Mouse (Mus musculus) stomach, postnatal 0 days (tissue): ENCODE data around the gene Pax9.

ENCODE experiments used
- CTCF ChIP-seq: IDR thresholded peaks from 2 replicates; pipeline ENCODE4 v1.5.1; 2016; ENCODE audit warnings: antibody characterized with exemption, low read depth, mild to moderate bottlenecking, moderate library complexity
- EP300 ChIP-seq: optimal IDR thresholded peaks from 2 replicates; pipeline ENCODE3; 2016; ENCODE audit warnings: antibody characterized with exemption

DNA sequence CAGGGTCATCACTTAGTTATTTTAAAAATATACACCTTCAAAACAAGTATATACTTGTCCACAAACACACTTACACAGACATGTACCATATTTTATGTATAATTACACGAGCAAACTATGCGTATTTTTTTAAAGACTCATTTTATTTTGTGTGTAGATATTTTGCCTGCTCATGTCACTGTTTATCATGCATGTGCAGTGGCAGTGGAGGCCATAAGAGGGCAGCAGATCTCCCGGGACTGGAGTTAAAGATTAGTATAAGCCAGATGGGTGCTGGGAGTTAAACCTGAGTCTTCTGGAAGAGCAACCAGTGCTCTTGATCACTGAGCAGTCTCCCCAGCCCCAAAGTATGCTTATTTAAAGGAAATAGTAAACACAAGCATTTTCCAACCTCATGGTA is 16.8 kb upstream of the Pax9 start:
- TF ChIP-seq CTCF (peak; percentile 70), EP300 (no peak)
